Comparison of ENCODE assay signal across 31 mouse cellular contexts in the genomic region with DNA sequence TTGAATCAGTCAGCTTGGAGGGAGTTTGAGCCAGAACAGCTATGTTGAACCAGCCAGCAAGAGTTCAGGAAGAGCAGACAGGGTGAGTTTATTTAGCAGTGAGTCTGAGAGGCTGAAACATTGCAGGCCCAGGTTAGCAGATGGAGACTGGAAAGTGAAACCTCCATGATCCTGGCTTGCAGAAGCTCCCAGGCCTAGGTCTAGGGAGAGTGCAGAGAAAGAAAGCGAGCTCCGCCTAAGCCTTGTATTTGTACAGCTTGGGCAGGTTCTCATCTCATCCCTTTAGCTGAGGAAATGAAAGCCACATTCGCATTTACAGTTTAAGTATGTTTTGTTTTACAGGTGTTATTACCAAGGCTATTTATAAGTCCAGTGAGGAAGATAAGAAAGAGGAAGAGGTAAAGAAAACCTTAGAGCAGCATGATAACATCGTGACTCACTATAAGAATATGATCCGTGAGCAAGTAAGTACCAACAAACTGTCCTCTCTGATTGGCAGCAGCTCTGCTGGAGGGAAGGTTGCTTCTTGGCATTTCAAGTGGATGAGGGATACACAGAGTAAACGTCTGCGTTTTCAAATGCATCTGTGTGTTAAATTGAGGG. TPM values are rescaled to one million over a fixed set of nuclear protein-coding genes. Genes with fewer than 3 reads are reported as not detected.
DNase-seq lines count a peak whose midpoint lies in the region; ATAC-seq and TF ChIP-seq lines count a peak whose summit lies in the region.
"Had no signal": no experiment of that assay in that cellular context is flagged by ENCODE, and none has a peak within 500 bp of the region (broad histone marks: within the 10 kb centered on the region; RNA-seq: fewer than 3 reads in every experiment).

No protein-coding gene starts in this region.

- no peaks in the 10 kb centered on the region for H3K27me3 ChIP-seq in intestine, postnatal 0 days (replicated peaks; ENCODE audit: control insufficient read depth, insufficient read depth, low read length)
- no peaks in the 10 kb centered on the region for H3K27me3 ChIP-seq in intestine, embryonic 15.5 days (replicated peaks)
- no peaks in the 10 kb centered on the region for H3K27me3 ChIP-seq in small intestine, adult 2 months (ENCODE audit: control insufficient read depth, insufficient read depth, low read length)
- H3K27me3 ChIP-seq: forebrain, embryonic 13.5 days; heart, embryonic 12.5 days; heart, embryonic 15.5 days had no signal

- no peak overlapping the region for H3K4me3 ChIP-seq in intestine, postnatal 0 days (ENCODE audit: low read depth, low read length)
- no peak overlapping the region for H3K4me3 ChIP-seq in intestine, embryonic 15.5 days (replicated peaks)
- no peak overlapping the region for H3K4me3 ChIP-seq in small intestine, adult 2 months (ENCODE audit: low read depth, low read length)
- H3K4me3 ChIP-seq: forebrain, embryonic 10.5 days; forebrain, embryonic 13.5 days; gastrocnemius, adult 2 months; heart, embryonic 12.5 days; heart, embryonic 15.5 days had no signal

- no peaks in the 10 kb centered on the region for H3K9me3 ChIP-seq in intestine, postnatal 0 days (ENCODE audit: control insufficient read depth)
- no peaks in the 10 kb centered on the region for H3K9me3 ChIP-seq in intestine, embryonic 15.5 days
- H3K9me3 ChIP-seq: heart, embryonic 15.5 days had no signal

- no peak overlapping the region for H3K9ac ChIP-seq in intestine, postnatal 0 days (ENCODE audit: low read depth, low read length)
- H3K9ac ChIP-seq in intestine, embryonic 15.5 days: no peak overlapping the region
- H3K9ac ChIP-seq: forebrain, embryonic 13.5 days; heart, embryonic 12.5 days; heart, embryonic 15.5 days; hindbrain, embryonic 14.5 days had no signal

- no peaks in the 10 kb centered on the region for H3K4me1 ChIP-seq in intestine, postnatal 0 days (replicated peaks; ENCODE audit: control insufficient read depth, insufficient read depth, low read length)
- H3K4me1 ChIP-seq in intestine, embryonic 15.5 days (replicated peaks): no peaks in the 10 kb centered on the region
- H3K4me1 ChIP-seq in small intestine, adult 2 months (ENCODE audit: control insufficient read depth, insufficient read depth, insufficient read length, low read length): peaks cover 12% of the 10 kb centered on the region; the same call in 1 of the 2 replicates
- H3K4me1 ChIP-seq: forebrain, embryonic 13.5 days; heart, embryonic 12.5 days; heart, embryonic 15.5 days had no signal

- TF ChIP-seq POLR2A in small intestine, adult 2 months (IDR thresholded peaks at IDR 0.05; ENCODE audit: low read depth, low read length): no peak

- peaks cover 71% of the 10 kb centered on the region for H3K36me3 ChIP-seq in intestine, postnatal 0 days (ENCODE audit: control insufficient read depth, insufficient read depth)
- H3K36me3 ChIP-seq in intestine, embryonic 15.5 days: peaks cover 36% of the 10 kb centered on the region
- peaks cover 59% of the 10 kb centered on the region for H3K36me3 ChIP-seq in small intestine, adult 2 months (ENCODE audit: control insufficient read depth, insufficient read depth, low read length)

- peak; percentile 57; the same call in 1 of the 2 replicates for ATAC-seq in intestine, postnatal 0 days
- ATAC-seq in intestine, embryonic 15.5 days: no peak
- ATAC-seq: forebrain, embryonic 13.5 days; forebrain, embryonic 16.5 days; hindbrain, postnatal 0 days; inflammation-experienced regulatory T-cells, adult 6 months had no signal

- DNase-seq in A20 (ENCODE audit: low read depth, low spot score): peak; percentile 80
- no peak for DNase-seq in spleen, postnatal 14 days (ENCODE audit: low spot score in 2 of 2)
- DNase-seq in MN1 (ENCODE audit: low spot score): no peak
- DNase-seq: adrenal gland, adult 2 months; adrenal gland, postnatal 25 days; cerebellum, adult 11-12 months; cerebellum, adult 8-10 months; cerebellum, postnatal 10 days; cerebellum, postnatal 36 days; gastrocnemius, adult 2 months; gastrocnemius, postnatal 14 days; heart, adult 18-20 months; heart, postnatal 10 days; heart, postnatal 4 days; kidney, adult 11 months had no signal

- no peak overlapping the region for H3K4me2 ChIP-seq in intestine, postnatal 0 days (replicated peaks; ENCODE audit: low read depth)
- no peak overlapping the region for H3K4me2 ChIP-seq in intestine, embryonic 15.5 days (replicated peaks)
- H3K4me2 ChIP-seq: forebrain, embryonic 13.5 days; heart, embryonic 12.5 days; heart, embryonic 15.5 days; hindbrain, embryonic 14.5 days had no signal

- peak overlapping the region; percentile 57 for H3K27ac ChIP-seq in intestine, postnatal 0 days (ENCODE audit: low read depth, low read length)
- H3K27ac ChIP-seq in intestine, embryonic 15.5 days: no peak overlapping the region
- H3K27ac ChIP-seq in small intestine, adult 2 months (ENCODE audit: insufficient read depth, low read depth, low read length): peak overlapping the region; percentile 77
- H3K27ac ChIP-seq: forebrain, embryonic 10.5 days; forebrain, embryonic 13.5 days; gastrocnemius, adult 2 months; heart, embryonic 15.5 days; hindbrain, embryonic 14.5 days; hindbrain, postnatal 0 days had no signal

- WGBS in intestine, postnatal 0 days: 66% methylated on average over 7 of the region's 7 CpGs
- WGBS in intestine, embryonic 15.5 days: 94% methylated on average over 7 of the region's 7 CpGs
- WGBS in small intestine, adult 2 months: 62% methylated on average over 7 of the region's 7 CpGs

- no peak for TF ChIP-seq CTCF in intestine, postnatal 0 days (IDR thresholded peaks at IDR 0.05; ENCODE audit: low read depth)
- no peak for TF ChIP-seq CTCF in small intestine, adult 2 months (IDR thresholded peaks at IDR 0.05; ENCODE audit: extremely low read depth, insufficient read length, insufficient replicate concordance, low read depth, low read length)

RNA-seq across cellular contexts. Expression of gene U90926, which starts 26.2 kb away (rescaled TPM):
- not detected in 2 replicates for polyA plus RNA-seq in intestine, postnatal 0 days (2015; fragmentation: Nextera tagmentation; extraction: Ambion mirVana)
- polyA plus RNA-seq in intestine, embryonic 15.5 days (2015; fragmentation: Nextera tagmentation; extraction: Ambion mirVana): not detected in 2 replicates
- polyA plus RNA-seq in small intestine, adult 2 months (2012; rRNA removed): not detected in 2 replicates
- polyA plus RNA-seq: adrenal gland, adult 2 months; brain, embryonic 14.5 days; cortical plate, adult 2 months; embryonic facial prominence, embryonic 11.5 days; embryonic facial prominence, embryonic 14.5 days; forebrain, embryonic 10.5 days; forebrain, embryonic 13.5 days; forebrain, embryonic 16.5 days; heart, embryonic 12.5 days; heart, embryonic 15.5 days; hindbrain, embryonic 11.5 days; hindbrain, embryonic 14.5 days; hindbrain, postnatal 0 days; inflammation-experienced regulatory T-cells, adult 6 months had no signal

RNA-seq across cellular contexts. Expression of gene Uso1, which starts 51.2 kb away (rescaled TPM):
- 61.5 and 68.8 TPM in 2 replicates for polyA plus RNA-seq in intestine, postnatal 0 days (2015; fragmentation: Nextera tagmentation; extraction: Ambion mirVana)
- polyA plus RNA-seq in intestine, embryonic 15.5 days (2015; fragmentation: Nextera tagmentation; extraction: Ambion mirVana): 42.4 and 45.9 TPM in 2 replicates
- 15.7 and 25.1 TPM in 2 replicates for polyA plus RNA-seq in small intestine, adult 2 months (2012; rRNA removed)
